Mouse (Mus musculus) spleen, adult 12 weeks (tissue): ENCODE measurements around the gene Klf12.

ENCODE experiments used
- DNase-seq: peaks from one replicate; pipeline ENCODE4 v3.0.0; 2022; ENCODE audit warnings: low spot score

The Klf12 gene

DNA sequence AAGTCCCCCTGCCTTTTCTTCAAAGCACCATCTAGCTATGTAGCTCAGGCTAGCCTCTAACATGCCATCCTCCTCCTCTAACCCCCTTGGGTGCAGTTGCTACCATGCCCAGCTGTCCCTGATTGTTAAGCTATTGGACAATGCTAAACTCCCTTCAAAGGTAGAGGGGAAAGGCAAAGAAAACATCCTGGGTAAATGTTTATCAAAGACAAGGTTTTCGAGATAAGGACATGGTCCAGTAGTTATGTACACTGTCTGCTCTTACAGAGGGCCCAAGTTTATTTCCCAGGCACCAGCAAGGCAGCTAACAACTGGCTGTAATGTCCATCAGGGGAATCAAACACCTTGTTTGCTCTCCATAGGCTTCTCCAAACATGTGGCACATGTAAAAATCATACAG, 53.1 kb downstream of the Klf12 start:
- DNase-seq: no peak

DNA sequence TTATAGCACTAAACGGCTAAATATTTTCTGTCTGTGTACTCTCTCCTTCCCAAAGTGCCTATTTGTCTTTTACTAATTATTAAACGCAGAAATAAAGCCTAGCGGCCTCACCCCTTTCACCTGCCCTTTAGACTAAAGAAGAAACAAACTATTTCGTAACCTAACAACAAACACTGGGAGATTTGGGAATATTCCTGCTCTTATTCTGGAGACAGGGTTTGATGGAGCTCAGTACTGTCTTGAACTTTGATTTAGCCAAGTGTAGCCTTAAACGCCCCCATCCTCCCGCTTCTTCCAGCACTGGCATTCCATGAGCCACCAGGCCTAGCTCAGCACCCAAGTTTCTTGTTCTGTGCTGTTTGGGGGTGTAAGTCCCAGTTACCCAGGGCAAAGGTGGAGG, 56.4 kb downstream of the Klf12 start:
- DNase-seq: no peak

DNA sequence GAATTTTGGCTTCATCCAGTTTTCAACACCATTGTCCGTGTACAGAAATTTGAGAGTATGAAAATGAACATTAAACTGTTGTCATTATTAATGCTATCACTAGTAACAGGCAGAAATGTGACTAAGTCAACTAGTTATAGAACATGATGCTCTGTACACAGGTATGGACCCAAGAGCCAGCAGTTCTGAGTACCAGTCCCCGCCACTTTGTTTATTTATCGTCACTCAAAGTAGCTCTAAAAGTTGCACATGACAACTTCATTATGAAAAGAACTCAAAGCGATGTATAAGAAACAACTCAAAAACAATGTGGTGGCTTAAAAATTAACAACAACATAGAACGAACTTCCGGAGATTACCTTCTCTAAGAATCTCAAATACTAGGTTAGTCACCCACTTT, 56.8 kb downstream of the Klf12 start:
- DNase-seq: no peak

DNA sequence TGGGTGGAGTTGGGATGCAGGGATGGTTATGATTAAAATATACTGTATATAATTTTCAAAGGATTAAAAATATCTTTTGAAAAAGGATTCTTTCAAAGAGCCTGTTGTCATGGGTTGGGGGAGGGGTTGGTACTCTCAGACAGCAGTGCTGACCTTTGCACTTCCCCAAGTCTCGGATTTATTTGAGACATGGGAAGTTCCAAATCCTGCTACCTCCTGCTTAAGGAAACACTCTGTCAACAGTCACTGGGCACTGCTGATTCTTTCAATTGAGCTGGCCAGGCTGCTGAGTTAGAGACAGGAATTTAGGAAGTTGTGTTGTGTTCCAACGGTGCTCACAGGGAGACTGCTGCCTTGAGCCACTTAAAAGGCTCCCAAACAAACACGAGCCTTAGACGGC, 60.3 kb downstream of the Klf12 start:
- no peak for DNase-seq

DNA sequence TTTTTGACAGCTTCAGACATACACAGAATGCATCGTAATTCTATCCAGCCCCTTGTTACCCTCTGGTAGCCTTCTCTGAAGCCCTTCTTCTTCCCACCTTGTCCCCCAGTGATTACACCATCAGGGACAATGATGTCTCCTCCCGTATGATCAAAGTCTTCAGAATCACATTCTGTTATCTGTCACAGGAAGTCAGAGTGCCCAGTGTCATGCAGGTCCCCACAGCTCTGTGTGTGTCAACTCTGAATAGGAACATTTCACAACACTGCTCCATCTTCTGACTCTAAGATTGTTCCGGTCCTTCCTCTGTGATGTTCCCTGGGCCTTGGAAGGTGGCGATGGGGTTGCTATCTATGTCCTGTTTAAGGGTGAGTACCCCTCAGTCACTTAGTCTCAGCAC, 62.2 kb downstream of the Klf12 start:
- DNase-seq: no peak

DNA sequence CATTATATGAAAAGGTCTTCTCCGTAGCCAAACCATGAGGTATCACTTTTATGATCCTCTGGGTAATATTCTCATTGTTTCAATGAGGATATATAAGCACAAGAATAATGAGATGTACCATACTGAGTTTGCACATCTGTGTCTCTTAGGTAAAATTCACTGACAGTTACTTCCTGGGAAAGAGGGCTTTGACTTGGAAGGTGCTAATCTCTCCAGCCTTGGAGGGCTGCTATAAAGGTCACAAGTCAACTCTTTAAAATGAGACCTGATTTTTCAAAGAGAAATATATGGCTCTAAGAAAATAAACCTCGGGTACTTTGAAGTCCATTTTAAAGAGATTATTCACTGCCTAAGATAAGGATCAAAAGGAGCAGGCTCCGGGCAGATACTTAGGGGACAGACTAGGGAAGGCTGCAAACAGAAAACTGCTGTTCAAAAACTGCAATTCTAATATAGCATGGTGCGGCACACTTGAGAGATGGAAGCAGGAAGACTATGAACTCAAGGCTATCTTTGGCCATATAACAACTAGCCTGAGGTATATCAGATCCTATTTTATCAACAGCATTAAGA, 69.2 kb downstream of the Klf12 start:
- DNase-seq: no peak

DNA sequence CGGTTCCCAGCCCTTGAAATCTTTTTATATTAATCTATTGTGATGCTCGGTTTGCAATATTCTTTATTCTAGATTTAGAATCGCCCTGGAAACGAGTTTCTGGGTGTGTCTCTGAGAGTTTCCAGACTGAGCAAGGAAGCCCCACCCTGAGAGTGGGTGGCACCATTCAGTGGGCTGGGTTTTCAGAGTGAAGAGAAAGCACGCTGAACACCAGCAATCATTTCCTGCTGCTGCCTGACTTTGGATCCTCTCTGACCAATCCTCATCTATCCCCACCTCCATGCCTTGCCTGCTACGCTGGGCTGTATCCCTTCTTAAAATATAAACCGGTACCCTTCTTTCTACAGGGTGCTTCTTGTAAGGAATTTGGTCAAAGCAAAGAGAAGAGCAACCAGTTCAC, 71.4 kb downstream of the Klf12 start:
- no peak for DNase-seq

DNA sequence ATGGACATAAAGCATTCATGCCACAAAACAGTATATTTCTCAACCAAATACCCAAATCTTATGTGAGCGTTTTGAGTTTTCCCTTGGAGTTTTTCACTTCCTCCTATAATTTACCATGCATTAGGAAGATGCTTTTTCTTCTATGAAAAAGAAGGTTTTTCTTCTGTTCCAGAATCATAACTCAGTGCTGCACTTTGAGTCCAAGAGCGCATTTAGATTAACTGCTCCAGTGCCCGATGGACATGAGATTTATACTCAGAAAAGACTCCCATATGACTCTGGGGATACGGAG, 72.7 kb downstream of the Klf12 start:
- DNase-seq: no peak

DNA sequence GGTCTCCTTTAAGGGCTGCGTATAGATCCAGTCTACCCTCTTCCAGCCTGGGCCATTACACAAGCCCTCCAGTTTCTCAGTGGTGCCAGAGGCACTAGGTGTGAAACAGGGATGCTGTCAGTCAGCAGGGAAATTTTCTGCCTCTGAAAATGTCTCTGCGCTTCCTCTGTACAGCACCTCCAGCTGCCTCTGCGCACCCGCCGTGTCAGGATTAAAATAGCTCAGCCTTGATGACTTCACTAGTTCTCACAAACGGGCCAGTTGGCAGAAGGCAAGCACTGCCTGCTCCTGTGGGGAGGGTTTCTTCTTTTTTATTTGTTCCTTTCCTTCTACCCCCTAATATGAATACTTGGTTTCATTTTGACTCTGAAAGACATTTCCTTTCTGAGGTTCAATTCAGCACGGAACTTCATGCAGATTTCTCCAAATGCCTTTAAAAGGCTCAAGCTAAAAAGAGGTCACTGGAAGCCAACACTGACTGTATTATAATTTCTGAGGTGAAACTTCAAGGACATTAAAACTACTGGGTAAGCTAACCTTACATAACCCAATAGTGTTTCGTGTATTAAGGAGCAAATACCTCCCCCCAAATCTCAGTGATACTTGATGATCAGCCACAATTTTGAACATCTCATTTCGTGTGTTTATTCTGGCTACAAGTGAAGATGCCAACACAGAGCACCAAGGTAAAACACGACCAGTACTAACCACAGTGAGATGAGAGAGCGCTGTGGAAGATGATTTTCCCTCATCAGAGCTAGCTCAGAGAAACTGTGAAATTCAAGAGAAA, 73.2 kb downstream of the Klf12 start:
- DNase-seq: peak; percentile 19

DNA sequence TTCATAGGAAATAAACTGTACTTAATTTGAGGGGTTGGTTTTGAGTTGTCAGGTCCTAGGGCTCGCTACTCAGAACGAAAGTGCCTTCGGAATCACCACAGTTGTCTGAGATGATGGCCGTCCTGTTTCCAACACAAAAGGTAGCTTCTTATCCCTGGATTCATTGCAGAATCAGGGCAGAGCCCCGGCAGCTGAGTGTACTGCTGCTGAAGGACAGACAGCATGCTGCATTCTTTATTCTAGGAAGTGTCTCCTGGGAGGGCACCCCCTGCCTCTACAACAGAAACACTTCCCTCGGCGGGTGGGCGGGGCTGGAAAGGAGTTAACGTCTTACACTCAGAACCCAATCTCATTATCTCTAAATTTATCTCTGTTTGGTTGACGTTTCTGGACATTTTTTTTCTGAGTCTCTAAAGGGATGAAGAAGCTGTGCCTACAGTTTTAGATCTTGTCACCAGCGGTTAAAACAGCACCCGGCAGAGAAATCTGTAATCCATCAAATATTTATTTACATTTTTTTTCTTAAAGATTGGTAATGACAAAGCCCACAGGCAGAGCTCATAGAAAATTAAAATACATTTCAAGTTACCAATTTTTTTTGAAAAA, 74.6 kb downstream of the Klf12 start:
- no peak for DNase-seq

DNA sequence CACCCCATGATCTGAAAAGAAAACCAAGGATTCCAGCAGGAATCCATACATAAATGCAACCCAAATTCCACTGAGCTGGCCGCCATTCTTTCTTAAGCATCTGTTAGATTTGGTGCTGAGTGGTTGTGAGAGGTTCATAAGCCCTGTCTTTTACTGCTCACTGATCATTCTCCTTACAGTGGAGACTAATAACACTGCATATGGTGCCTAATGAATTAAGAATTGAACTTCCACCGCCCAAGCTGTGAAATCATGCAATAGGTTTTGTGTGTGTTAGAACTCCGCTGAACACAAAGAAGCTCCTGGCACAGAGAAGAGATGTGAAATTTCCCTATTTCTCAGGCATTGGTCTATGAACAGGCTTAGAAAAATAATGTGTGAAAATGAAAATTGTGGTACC, 77.4 kb downstream of the Klf12 start:
- no peak for DNase-seq

DNA sequence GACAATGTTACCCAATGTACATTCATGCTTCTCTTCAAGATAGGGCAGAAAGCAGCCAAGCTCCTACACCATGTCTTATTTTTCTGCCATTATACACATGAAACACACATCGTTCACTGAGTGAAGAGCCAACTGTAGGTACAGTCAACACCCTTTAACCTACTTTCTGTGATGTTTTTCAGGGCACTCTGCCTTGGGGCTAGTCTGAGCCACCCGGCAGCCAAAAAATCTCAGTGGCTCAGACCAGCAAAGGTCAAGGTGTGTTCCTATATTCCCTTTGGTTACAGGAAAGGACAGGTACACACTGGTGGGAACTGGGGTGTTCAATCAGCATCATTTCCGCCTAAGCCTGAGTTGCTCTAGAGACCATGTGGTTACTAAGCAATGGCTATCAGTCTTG, 78.3 kb downstream of the Klf12 start:
- no peak for DNase-seq

DNA sequence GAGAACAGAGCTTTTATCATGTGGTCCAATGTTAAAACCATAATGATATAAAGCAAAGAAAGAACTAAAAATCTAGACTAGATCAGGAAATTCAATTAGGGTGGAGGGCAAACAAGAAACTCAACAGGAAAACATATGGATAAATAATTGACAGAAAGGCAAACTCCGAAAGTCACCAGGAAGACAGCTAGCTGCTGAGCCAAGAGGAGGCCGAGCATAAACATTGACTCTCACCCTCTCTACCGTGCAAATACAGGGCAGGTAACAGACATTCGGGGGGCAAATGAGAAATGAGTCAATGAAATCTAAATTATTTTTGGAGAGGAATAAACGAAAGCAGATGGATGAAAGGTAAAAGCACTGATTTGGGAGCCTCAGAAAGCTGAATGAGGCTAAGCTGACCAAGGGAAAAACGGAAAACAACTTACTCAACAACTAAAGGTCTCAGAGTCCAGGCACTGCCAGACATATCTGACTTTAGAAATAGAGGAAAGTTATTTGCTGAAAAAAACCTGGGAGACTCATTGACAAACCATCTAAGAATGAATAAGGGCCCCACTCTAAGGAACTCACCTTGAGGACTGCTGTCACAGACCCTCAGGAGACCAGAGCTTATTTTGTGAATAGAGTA, 84.3 kb downstream of the Klf12 start:
- DNase-seq: no peak

DNA sequence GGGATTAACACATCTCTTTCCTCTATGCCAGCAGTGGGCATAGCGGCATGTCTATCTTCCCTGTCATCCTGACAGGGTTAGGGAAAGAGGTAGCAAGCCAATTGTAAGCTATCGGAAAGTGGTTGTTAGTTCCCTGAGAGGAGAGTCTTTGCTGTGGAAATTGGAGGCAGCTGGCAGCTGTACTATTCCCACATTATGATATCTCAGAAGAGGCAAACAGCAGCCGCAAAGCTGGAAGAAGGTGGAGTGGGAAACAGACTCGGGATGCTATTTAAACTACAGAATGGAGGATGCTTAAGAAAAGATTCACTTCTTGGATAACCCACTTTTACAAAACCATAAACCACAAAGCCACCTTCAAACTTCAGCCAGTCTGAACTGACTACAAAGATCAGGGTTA, 85.8 kb downstream of the Klf12 start:
- no peak for DNase-seq

DNA sequence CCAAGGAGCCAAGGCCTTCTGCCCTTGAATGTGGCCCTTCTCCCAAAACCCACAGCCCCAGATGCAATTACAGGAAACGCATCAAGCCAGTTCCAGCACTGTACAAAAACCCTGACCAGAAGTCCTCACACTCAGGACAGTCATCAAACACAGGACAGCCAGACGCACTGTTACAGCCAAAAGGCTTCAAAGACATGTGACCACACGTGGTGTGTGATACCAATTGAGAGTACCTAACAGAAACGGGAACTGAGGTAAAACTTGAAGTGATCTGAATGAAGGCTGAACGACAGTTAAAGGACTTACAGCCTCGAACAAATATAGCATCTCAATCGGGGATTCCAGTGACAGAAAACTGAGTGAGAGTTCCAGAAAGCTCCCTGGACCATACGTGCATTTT, 87.3 kb downstream of the Klf12 start:
- no peak for DNase-seq

DNA sequence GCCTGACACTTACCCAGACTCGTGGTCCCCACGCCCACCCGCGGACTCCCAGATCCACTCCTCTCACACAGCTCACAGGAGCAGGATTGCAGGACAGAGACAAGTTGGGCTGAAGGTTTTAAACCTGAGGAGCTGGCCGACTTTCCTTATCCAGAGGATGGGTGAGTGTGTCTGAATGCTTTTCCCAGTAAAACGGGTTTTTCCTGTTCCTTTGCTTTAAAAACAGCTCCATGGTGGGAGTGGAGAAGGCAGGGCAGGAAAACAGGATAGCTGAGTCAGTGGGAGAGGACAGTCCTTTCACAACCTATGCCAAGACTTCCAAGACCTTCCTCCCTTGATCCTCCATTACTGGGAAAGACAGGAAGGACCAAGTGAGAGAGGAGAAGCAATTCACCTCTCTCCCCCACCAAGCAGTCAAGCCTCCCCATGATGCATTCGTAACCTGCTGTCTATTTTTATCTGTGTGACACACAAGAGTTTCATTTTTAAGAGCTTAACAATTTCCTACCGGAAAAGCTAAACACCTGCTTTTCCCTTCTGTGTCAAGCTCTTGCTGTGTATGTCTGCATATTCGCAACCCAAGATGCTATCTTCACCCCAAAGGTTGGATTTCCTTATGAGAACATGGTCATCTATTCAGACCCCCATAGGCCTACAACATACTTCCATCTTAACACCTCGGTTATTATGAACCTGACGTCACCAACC, 94.8 kb downstream of the Klf12 start:
- no peak for DNase-seq

DNA sequence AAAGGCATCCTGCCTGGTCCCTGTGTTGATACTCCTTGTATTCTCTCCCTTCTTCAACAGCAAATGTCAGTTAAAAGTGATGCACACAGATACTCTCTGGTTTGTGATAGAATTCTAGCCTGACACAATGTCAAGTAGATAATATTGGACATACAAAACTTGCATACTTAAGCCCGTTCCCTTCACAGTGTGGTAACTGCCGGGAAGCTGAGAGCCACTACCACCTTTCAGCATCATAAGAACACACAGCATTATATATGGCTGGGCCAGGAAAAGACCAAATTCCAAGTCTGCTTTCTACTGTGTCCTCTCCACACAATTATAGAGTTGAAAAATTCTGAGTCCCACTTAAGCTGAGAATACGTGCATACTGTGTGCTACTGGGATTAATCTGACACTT, 97.1 kb downstream of the Klf12 start:
- no peak for DNase-seq

DNA sequence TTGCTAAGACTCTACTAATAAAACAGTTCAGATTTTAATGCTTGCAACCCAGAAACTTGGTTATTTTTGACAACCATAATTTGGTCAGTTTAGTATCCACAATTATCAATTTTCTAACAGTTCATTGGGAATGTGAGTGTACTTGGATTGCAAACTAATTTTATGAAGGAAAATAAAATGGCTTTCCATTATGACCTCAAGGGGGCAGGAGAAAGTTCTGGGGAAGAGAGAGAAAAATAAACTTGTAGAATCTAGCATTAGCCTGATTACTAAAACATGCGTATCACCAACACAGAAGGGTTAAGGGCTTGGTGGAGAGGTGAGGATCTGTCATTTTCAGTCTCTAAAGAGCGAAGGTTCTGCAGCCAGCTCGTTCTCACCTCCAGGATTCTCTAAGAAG, 106.7 kb downstream of the Klf12 start:
- no peak for DNase-seq

DNA sequence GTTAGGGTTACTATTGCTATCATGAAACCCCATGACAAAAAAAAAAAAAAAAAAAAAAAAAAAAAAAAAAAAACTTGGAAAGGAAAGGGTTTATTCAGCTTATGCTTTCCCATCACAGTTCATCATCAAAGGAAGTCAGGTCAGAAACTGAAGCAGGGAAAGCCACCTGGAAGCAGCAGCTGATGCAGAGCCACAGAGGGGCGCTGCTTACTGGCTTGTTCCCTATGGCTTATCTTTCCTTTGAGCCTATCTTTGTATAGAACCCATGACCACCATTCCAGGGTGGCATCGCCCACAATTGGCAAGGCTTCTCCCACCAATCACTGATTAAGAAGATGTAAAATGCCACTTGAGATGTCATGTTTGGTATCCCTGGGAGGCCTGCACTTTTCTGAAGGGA, 119.4 kb downstream of the Klf12 start:
- no peak for DNase-seq

DNA sequence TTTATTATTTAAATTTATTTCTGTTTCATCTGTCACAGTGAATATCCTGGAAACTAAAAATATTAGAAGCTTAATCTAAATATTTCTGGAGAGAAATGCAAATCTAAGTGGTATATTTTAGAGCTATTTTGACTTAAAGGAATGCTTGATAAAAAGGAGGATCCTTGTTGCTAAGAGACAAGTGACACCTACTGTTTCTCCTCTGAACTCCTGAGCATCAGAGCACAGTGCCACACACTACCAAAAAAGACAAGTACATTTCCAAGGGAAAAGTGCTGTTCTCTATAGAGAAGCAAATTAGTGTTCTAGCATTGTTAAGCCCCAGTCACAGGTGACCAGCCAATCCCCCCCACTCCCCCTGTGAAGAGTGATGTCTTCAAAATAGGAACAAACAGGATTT, 127.8 kb downstream of the Klf12 start:
- DNase-seq: no peak

DNA sequence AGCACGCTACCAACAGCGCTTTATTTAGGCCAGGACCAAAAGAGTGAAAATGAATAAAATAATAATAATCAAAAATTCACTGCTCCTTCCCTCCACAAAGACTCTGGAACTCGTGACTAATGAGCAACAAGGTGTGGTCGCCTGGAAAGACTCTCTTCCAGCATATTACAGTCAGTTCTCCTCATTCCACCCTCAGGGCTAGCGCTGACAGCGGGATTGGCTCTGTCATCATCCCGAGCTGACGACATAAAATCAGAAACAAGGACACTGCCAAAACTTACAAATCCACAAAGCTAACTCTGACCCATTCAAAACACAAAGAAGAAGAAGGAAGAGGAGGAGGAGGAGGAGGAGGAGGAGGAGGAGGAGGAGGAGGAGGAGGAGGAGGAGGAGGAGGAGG, 136.8 kb downstream of the Klf12 start:
- no peak for DNase-seq

DNA sequence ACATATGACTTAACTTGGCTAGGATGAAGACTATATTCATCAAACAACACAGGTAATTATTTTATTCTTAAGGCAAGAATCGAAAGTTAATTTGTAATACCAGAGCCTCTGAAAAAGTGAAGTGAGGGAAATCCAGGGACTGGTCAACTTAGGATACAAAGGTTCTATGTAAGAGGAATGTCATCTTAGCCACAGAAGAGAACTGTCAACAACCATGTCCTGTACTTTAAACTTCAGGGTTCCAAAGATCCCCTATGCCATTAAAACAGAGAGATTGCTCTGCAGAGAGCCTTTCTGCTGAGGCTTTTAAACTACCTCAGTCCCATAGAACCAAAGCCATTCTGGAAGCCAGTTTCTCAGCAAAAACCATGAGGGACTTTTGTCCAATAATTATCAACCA, 144.1 kb downstream of the Klf12 start:
- DNase-seq: no peak

DNA sequence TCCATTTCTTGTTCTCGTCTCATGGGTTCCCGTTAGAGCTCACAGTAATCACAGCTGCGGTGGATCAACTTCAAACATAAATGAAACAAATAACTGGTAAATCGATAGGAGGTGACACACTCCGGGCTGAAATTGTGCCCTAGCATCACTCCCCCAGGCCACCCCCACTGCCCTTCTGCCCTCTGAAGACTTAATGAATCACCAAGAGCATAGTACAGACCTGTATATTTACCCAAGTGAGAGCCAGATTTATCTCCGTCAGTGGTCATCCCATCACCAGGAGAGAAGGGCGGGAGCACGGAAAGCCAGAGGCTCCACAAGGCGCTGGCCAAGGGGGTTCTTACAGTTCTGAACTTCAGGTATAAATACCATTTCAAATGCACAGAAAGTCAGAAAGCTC, 150.2 kb downstream of the Klf12 start:
- no peak for DNase-seq
